38 mouse cellular contexts compared by ENCODE assay signal in genomic region chr9:121900282-121900855, GRCm38 (mm10). TPM values are rescaled to one million over a fixed set of nuclear protein-coding genes. Genes with fewer than 3 reads are reported as not detected.
DNase-seq lines count a peak whose midpoint lies in the region; ATAC-seq lines count a peak whose summit lies in the region.
"Had no signal": no experiment of that assay in that cellular context is flagged by ENCODE, and none has a peak within 500 bp of the region (broad histone marks: within the 10 kb centered on the region; RNA-seq: fewer than 3 reads in every experiment).

No protein-coding gene starts in this region.

- H3K4me2 ChIP-seq in kidney, embryonic 15.5 days: no peak overlapping the region
- H3K4me2 ChIP-seq: heart, embryonic 12.5 days; limb, embryonic 15.5 days; liver, embryonic 15.5 days; lung, embryonic 15.5 days; stomach, embryonic 15.5 days had no signal

- no peaks in the 10 kb centered on the region for H3K36me3 ChIP-seq in kidney, embryonic 15.5 days
- H3K36me3 ChIP-seq: heart, embryonic 12.5 days; limb, embryonic 10.5 days; limb, embryonic 15.5 days; liver, embryonic 15.5 days; lung, embryonic 15.5 days; stomach, embryonic 15.5 days had no signal

- 84% methylated on average over 5 of the region's 5 CpGs for WGBS in kidney, embryonic 15.5 days

- no peak overlapping the region for H3K9ac ChIP-seq in kidney, embryonic 15.5 days
- H3K9ac ChIP-seq: heart, embryonic 12.5 days; limb, embryonic 15.5 days; liver, embryonic 15.5 days; lung, embryonic 15.5 days; stomach, embryonic 15.5 days had no signal

- no peak overlapping the region for H3K4me3 ChIP-seq in kidney, embryonic 15.5 days (replicated peaks)
- H3K4me3 ChIP-seq: heart, adult 2 months; heart, embryonic 12.5 days; limb, embryonic 10.5 days; limb, embryonic 15.5 days; liver, embryonic 15.5 days; lung, embryonic 15.5 days; stomach, embryonic 15.5 days had no signal

- peaks cover under 1% of the 10 kb centered on the region; the same call in 1 of the 2 replicates for H3K4me1 ChIP-seq in kidney, embryonic 15.5 days
- H3K4me1 ChIP-seq: limb, embryonic 10.5 days; limb, embryonic 15.5 days had no signal

- no peak overlapping the region for H3K27ac ChIP-seq in kidney, embryonic 15.5 days
- H3K27ac ChIP-seq: heart, adult 2 months; limb, embryonic 10.5 days; limb, embryonic 15.5 days; liver, embryonic 15.5 days; lung, embryonic 15.5 days; macrophage; stomach, embryonic 15.5 days had no signal

- peak; percentile 0 for DNase-seq in adrenal gland, adult 8-10 months
- DNase-seq in adrenal gland, postnatal 36 days: no peak
- DNase-seq in kidney, postnatal 10 days: peak; percentile 2
- peak; percentile 0 for DNase-seq in right cerebral cortex, postnatal 4 days
- DNase-seq in right cerebral cortex, postnatal 36 days (ENCODE audit: low spot score in 2 of 2): no peak
- DNase-seq in urinary bladder, postnatal 10 days (ENCODE audit: low spot score): peak; percentile 7
- no peak for DNase-seq in urinary bladder, postnatal 14 days (ENCODE audit: low spot score)
- DNase-seq: cerebellum, adult 11 months; cerebellum, adult 9-10 months; cerebellum, postnatal 36 days; kidney, adult 18-20 months; layer of hippocampus, postnatal 36 days; midbrain, embryonic 14.5 days; right cerebral cortex, postnatal 25 days; thymus, adult 18-20 months had no signal

- ATAC-seq in kidney, embryonic 15.5 days (replicated peaks; ENCODE audit: low FRiP score): no peak
- ATAC-seq: forebrain, embryonic 14.5 days; hindbrain, embryonic 16.5 days; Patski had no signal

- no peaks in the 10 kb centered on the region for H3K9me3 ChIP-seq in kidney, embryonic 15.5 days (replicated peaks)
- H3K9me3 ChIP-seq: heart, embryonic 12.5 days; limb, embryonic 10.5 days; limb, embryonic 15.5 days; liver, embryonic 15.5 days; lung, embryonic 15.5 days; stomach, embryonic 15.5 days had no signal

- no peaks in the 10 kb centered on the region for H3K27me3 ChIP-seq in kidney, embryonic 15.5 days
- H3K27me3 ChIP-seq: heart, embryonic 12.5 days; limb, embryonic 15.5 days; liver, embryonic 15.5 days; lung, embryonic 15.5 days; stomach, embryonic 15.5 days had no signal

RNA-seq across cellular contexts. Expression of gene Ackr2, which starts 2.2 kb away (rescaled TPM):
- total RNA-seq in adrenal gland, adult 8-10 months (2022): 1 to 10 TPM in 1 of 4 experiments, under 1 TPM in 3; 0.77 to 2.1 (median 0.88) TPM
- under 1 TPM; 0.66 to 0.86 TPM for total RNA-seq in adrenal gland, postnatal 36 days (2021)
- polyA plus RNA-seq in kidney, embryonic 15.5 days (2015; fragmentation: Nextera tagmentation; extraction: Ambion mirVana): 0.40 and 0.57 TPM in 2 replicates
- total RNA-seq: MEL had no signal
- polyA plus RNA-seq: macrophage, Patski had no signal

RNA-seq across cellular contexts. Expression of gene Cyp8b1, which starts 15.7 kb away (rescaled TPM):
- under 1 TPM; 0.54 to 0.84 (median 0.72) TPM for total RNA-seq in adrenal gland, adult 8-10 months (2022)
- under 1 TPM; 0.26 to 0.30 TPM for total RNA-seq in adrenal gland, postnatal 36 days (2021)
- 0.10 TPM in 1 of 2 replicates, not detected in the other for polyA plus RNA-seq in kidney, embryonic 15.5 days (2015; fragmentation: Nextera tagmentation; extraction: Ambion mirVana)
- total RNA-seq: gastrocnemius, postnatal 36 days; heart, adult 2 months; layer of hippocampus, adult 8-10 months; layer of hippocampus, postnatal 36 days; left cerebral cortex, postnatal 10 days; MEL; monocyte, adult 5-6 weeks had no signal
- polyA plus RNA-seq: embryonic facial prominence, embryonic 11.5 days; forebrain, embryonic 14.5 days; heart, embryonic 12.5 days; heart, postnatal 0 days; hindbrain, embryonic 11.5 days; hindbrain, embryonic 16.5 days; intestine, embryonic 14.5 days; kidney, embryonic 16.5 days; limb, embryonic 10.5 days; limb, embryonic 15.5 days; lung, embryonic 15.5 days; macrophage; midbrain, embryonic 14.5 days; neural tube, embryonic 14.5 days; Patski had no signal

RNA-seq across cellular contexts. Expression of gene Higd1a, which starts 42.2 kb away (rescaled TPM):
- total RNA-seq in adrenal gland, adult 8-10 months (2022): 100 to 1,000 TPM in 1 of 4 experiments, 10 to 100 TPM in 3; 86.5 to 102 (median 87.4) TPM
- 100 to 1,000 TPM in 1 of 2 experiments, 10 to 100 TPM in 1; 80.9 to 105 TPM for total RNA-seq in adrenal gland, postnatal 36 days (2021)
- polyA plus RNA-seq in kidney, embryonic 15.5 days (2015; fragmentation: Nextera tagmentation; extraction: Ambion mirVana): 151 and 153 TPM in 2 replicates

RNA-seq across cellular contexts. Expression of gene Fam198a, which starts 50.4 kb away (rescaled TPM):
- total RNA-seq in adrenal gland, adult 8-10 months (2022): 1 to 10 TPM; 1.8 to 2.7 (median 2.3) TPM
- 1 to 10 TPM; 1.4 to 1.5 TPM for total RNA-seq in adrenal gland, postnatal 36 days (2021)
- 1.1 and 2.1 TPM in 2 replicates for polyA plus RNA-seq in kidney, embryonic 15.5 days (2015; fragmentation: Nextera tagmentation; extraction: Ambion mirVana)
- total RNA-seq: monocyte, adult 5-6 weeks had no signal
- polyA plus RNA-seq: macrophage had no signal

Comparison
In these comparisons a context has a peak if more than half of its experiments do, and no peak if none do; other contexts are left out.
1. DNase-seq: peak in adrenal gland, adult 8-10 months (single experiment), kidney, postnatal 10 days (single experiment), right cerebral cortex, postnatal 4 days (single experiment) and urinary bladder, postnatal 10 days (single experiment); none in adrenal gland, postnatal 36 days (0 of 2), right cerebral cortex, postnatal 36 days (0 of 2) and urinary bladder, postnatal 14 days (single experiment).